Mouse (Mus musculus) frontal cortex, postnatal 36 days (tissue): ENCODE results near the gene Txn1.

ENCODE experiments used
- DNase-seq, 2 experiments: peaks; one replicate each; pipeline ENCODE4 v3.0.0; 2022; ENCODE audit warnings: low spot score in 2 of 2

Gene Txn1

DNA sequence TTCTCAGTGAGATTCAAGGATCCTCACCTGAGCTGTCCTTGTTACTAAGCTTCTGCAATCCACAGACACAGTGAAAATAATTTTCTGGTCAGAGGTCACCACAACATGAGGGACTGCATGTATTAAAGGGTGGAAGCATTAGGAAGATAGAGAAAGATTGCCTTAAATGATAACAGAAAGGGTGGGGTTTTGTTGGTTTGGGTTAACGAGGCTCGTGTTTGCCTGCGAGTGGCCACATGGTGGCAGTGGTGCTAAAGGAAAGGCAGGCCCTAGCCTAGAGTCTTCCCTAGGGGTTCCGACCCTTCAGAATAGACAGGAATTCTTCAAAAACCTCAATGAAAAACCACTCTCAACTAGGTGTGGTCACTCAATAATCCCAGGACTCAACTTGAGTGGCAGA lies 55.0 kb downstream of the Txn1 start:
- DNase-seq, result peak in 1 of 2 experiments; percentile 24

- DNase-seq, result no peak
Observed at GRCm38 (mm10) chr4:57896631-57897030, 59.6 kb downstream of the Txn1 start.

- DNase-seq, result no peak
Observed at GRCm38 (mm10) chr4:57895902-57896301, 60.3 kb downstream of the Txn1 start.

DNA sequence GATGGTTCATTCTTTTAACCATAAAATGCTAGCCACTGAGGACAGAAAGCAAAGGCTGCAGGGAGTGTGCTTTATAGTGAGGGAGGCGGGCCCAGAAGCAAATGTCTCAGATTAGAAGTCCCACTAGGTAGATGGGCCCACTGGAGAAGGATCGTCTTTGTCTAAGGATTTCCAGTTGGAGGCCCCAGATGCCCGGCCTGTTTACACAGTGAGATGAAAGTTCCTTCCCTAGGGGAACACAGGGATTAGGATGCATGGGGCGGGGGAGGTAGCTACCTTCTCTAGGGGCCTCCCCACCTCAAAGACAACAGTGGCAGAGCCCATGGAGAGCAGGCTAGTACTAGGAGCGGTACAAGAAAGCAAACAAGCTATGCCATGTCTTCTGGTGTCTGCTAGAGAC lies 61.1 kb downstream of the Txn1 start:
- DNase-seq, result no peak
